Mouse (Mus musculus) cerebellum, adult 2 months (tissue): ENCODE data around the gene Mroh2a. TPM values are rescaled to one million over a fixed set of nuclear protein-coding genes. Genes with fewer than 3 reads are reported as not detected.
"Not testable (repeated sequence)": the region's sequence is repeated elsewhere in the genome, so short reads cannot be mapped to it uniquely, and the experiment has no call there.

Experiments
- DNase-seq, 2 experiments: peaks; one replicate each; pipeline ENCODE4 v3.0.0; 2021
- H3K27ac ChIP-seq: fragments of 200-500 bp; 2 replicates; pipeline ENCODE4 v1.5.1; 2012; ENCODE audit warnings: low read length, control low read depth, inconsistent platforms; ENCODE audit not compliant: insufficient read depth
- H3K27me3 ChIP-seq: fragments of 200-500 bp; 2 replicates; pipeline ENCODE4 v1.6.1; 2012; ENCODE audit warnings: inconsistent platforms, mild to moderate bottlenecking, low read length, moderate library complexity; ENCODE audit not compliant: control insufficient read depth, insufficient read depth
- H3K4me1 ChIP-seq: fragments of 200-500 bp; 2 replicates; pipeline ENCODE4 v1.6.1; 2011; ENCODE audit warnings: low read length; ENCODE audit not compliant: control insufficient read depth, insufficient read depth
- H3K4me3 ChIP-seq: fragments of 200-500 bp; replicated peaks from 2 replicates; pipeline ENCODE3; 2011; ENCODE audit warnings: mild to moderate bottlenecking, low read depth, low read length, control low read depth; ENCODE audit not compliant: insufficient read depth
- CTCF ChIP-seq: fragments of 200-500 bp; IDR thresholded peaks from 2 replicates; pipeline ENCODE4 v1.5.1; 2011; ENCODE audit warnings: low read depth, mild to moderate bottlenecking, control low read depth, low read length, moderate library complexity, borderline replicate concordance; ENCODE audit not compliant: insufficient read depth
- POLR2A ChIP-seq: fragments of 200-500 bp; IDR thresholded peaks from 2 replicates; pipeline ENCODE4 v1.6.1; 2011; ENCODE audit warnings: low read length, control low read depth, borderline replicate concordance; ENCODE audit not compliant: insufficient read depth
- WGBS: fragments of 180-500 bp; shearing (Covaris S2); methylation state at CpG from one replicate; pipeline ENCODE4 v1.1.7; 2018; 5-methylcytosine and 5-hydroxymethylcytosine counted together
- polyA plus RNA-seq: library from polyadenylated mRNA; depleted of rRNA; stranded (reverse); fragments of >200 nt; gene quantifications from 2 replicates; pipeline ENCODE4 v1.2.3, GENCODE M21; 2012

The Mroh2a gene
- polyA plus RNA-seq, 1 experiment: 0.25 TPM

DNA sequence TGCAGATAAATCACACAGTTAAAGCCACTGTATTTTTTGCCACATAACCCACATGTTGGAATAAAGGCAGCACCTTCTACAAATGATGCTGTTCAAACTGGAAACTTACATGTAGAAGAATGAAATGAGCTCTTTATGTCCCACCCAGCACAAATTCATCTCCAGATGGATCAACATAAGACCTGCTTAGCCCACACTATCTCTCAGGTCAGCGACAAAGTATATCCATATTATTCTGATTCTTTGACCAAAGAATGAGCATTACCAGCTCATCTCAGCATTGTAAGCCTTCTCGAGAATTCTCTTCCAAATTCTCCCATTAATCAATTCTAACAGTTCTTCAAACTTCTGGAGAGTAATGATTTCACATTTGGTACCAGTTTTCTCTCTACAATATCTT is 4.6 kb upstream of the Mroh2a start:
- no peak for DNase-seq
- Histone ChIP-seq H3K4me1 (no peaks in the 10 kb centered on the region), H3K27ac (no peak overlapping the region), H3K27me3 (no peaks in the 10 kb centered on the region), H3K4me3 (no peak overlapping the region)
- TF ChIP-seq POLR2A: no peak
- 41% methylated on average over 2 of the region's 2 CpGs for WGBS

DNA sequence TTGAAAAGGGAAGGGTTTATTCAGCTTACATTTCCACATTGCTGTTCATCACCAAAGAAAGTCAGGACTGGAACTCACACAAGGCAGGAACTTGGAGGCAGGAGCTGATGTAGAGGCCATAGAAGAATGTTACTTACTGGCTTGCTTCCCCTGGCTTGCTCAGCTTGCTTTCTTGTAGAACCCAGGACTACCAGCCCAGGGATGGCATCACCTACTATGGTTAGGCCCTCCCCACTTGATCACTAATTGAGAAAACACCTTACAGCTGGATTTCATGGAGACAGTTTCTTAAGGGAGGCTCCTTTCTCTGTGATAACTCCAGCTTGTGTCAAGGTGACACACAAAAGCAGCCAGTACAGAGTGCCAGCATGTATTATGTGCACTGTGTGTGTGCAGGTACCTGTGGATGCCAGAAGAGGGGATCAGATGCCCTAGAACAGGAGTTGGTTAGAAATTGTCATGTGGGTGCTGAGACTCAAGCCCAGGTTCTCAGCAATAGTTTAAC is 3.7 kb upstream of the Mroh2a start:
- not testable (repeated sequence) for H3K27me3 ChIP-seq, H3K4me3 ChIP-seq, H3K27ac ChIP-seq, H3K4me1 ChIP-seq, DNase-seq

DNA sequence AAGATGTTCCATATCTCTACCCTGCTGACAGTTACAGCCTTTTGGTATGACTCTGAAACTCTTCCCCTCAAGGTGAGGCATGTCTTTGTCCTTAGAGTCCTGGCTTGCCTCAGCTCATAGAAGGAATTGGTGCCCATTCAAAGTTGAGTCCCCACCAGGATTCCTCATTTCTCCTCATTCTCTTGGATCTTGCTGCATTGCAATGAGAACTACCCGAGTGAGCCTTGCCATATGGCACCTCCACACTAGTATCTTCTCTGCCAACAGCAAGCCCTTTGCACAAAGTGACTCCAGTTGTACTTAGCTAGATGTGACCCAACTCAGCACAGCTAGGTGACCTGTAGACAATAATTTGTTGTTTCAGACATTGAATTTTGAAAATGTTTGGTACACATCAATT is 3.2 kb upstream of the Mroh2a start:
- Histone ChIP-seq H3K27ac (no peak overlapping the region), H3K27me3 (no peaks in the 10 kb centered on the region), H3K4me3 (no peak overlapping the region), H3K4me1 (no peaks in the 10 kb centered on the region)
- TF ChIP-seq POLR2A (no peak), CTCF (no peak)
- WGBS: 25% methylated on average over 1 of the region's 1 CpGs
- DNase-seq: no peak

DNA sequence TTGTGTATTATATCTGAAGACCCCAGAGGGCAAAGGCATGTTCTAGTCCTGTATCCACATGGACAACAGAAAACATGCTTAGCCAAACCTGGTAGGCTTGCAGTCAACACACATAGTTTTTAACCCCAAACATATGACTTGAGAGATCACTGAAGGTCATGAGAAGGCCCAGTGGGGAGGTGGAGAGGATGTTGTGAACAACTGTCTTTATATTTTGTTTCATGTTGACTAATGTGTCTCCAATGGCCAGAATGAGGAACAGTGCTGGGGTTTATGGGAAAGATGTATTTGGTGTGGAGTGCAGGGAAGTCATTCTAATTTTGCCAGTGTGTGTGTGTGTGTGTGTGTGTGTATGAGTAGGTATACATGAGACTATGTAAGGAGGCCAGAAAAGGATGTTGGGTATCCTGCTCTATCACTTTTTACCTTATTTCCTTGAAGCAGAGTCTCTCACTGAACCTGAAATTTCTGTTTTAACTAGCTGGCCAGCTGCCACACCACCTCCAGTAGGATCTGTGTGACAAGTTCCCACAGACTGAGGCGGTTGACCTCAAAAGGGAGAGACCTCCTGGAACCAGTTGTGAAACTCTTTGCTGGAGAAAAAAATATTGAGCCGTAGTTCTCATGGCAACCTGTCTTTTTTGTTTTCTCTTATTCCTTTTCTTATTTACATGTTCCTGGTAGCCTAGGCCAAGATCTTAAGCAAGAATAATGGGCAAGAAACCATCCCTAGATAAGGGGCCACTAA is 2.6 kb upstream of the Mroh2a start:
- DNase-seq: no peak

DNA sequence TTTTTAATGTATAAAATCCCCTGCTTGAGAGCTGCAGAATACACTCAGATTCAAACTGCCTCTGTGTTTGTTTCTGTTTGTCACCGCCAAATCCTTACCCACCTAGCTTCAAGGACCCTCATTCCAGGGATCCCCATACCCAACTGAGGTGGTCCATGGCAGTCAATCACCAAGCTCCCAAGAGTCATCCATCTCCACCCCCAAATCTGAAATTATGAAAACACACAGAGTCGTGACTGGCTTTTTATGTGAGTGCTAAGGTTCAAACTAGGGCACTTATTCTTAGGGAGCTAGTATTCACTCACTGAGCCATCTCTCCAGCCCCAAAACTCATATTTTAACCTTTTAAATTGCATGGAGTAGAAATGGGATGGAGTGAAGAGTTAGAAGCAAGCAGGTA is 1.5 kb upstream of the Mroh2a start:
- not testable (repeated sequence) for H3K4me3 ChIP-seq, H3K27ac ChIP-seq, H3K4me1 ChIP-seq, H3K27me3 ChIP-seq, DNase-seq
- 34% methylated on average over 2 of the region's 2 CpGs for WGBS

More for the DNA sequence above, 2.6 kb upstream of the Mroh2a start:
- Histone ChIP-seq H3K4me3 (no peak overlapping the region), H3K4me1 (no peaks in the 10 kb centered on the region), H3K27me3 (no peaks in the 10 kb centered on the region), H3K27ac (no peak overlapping the region)
- TF ChIP-seq CTCF: no peak
- no peak for TF ChIP-seq POLR2A
- 61% methylated on average over 2 of the region's 2 CpGs for WGBS

DNA sequence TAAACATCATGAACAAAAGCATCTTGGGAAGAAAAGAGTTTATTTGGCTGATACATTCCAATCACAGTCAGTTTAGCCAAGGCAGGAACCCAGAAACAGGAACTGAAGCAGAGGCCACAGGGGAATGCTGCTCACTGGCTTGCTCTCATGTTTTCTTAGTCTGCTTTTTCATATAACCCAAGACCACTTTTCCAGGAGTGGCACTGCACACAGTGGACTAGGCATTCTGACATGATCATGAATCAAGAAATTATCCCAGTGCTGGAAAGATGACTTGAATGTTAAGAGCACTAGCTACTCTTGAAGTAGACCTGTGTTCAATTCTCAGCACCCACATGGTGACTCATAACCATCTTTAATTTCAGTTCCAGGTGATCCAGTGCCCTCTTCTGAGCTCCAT is 1.0 kb upstream of the Mroh2a start:
- H3K4me3 ChIP-seq: no peak overlapping the region
- TF ChIP-seq CTCF: no peak
- TF ChIP-seq POLR2A: no peak
- DNase-seq: no peak
- H3K27me3 ChIP-seq: no peaks in the 10 kb centered on the region
- no peak overlapping the region for H3K27ac ChIP-seq
- no peaks in the 10 kb centered on the region for H3K4me1 ChIP-seq

DNA sequence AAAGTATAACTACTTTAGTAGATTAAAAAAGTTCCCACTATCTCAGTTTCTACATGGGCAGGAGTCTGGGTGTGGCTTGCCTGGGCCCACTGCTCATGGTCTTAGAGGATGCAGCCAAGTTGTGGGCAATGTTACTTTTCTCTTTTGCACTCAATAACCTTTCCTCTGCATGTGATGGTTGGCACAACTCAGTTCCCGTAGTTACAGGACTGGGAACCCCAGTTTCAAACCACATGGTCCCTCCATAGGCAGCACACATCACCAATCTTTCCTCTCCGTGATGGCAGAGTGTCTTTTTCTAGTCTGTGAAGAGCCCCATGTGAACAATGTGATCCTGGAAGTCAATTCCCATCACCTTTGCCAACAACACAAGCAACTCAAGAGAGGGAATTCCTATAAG is 696 bp downstream of the Mroh2a start:
- Histone ChIP-seq H3K4me1 (no peaks in the 10 kb centered on the region), H3K27me3 (no peaks in the 10 kb centered on the region), H3K27ac (no peak overlapping the region), H3K4me3 (no peak overlapping the region)
- no peak for DNase-seq
- no peak for TF ChIP-seq CTCF
- TF ChIP-seq POLR2A: no peak
- 47% methylated on average over 2 of the region's 2 CpGs for WGBS

DNA sequence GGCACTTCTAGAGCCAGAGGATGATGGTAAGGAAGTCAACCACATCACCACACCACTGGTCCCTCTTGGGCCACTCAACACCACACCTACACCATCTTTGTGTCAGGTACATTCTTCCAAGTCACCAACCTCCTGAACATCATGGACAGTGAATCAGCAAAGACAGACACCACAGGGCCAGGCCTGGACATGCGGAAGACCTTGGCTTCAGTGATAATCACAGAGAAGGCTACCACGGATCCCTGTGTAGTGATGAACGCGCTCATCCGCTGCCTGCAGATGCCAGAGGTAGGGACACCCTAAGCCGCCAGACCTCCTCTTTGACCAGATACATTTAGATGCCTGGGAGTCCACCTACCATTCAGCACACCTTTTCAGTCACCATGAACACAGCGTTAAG is 1.3 kb downstream of the Mroh2a start:
- no peak for DNase-seq

DNA sequence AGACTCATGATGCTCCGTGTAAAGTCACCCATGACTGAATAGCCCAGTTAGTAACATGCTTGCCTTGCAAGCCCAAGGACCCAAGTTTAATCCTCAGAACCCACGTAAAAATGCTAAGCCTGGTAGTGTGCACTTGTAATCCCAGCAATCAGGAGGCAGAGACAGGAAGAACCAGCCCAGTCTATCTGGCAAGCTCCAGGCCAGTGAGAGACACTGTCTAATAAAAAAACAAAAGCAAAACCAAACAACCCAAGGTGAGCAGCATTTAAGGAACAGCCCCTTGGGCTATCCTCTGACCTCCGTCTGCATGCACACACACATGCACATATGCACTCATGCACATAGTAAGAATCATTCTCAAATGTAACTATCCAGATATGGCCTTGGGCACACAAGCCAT is 2.8 kb downstream of the Mroh2a start:
- 73% methylated on average over 3 of the region's 3 CpGs for WGBS
- TF ChIP-seq CTCF: no peak
- no peak for TF ChIP-seq POLR2A
- Histone ChIP-seq H3K27me3 (no peaks in the 10 kb centered on the region), H3K27ac (no peak overlapping the region), H3K4me1 (no peaks in the 10 kb centered on the region), H3K4me3 (no peak overlapping the region)
- DNase-seq: no peak

More for the DNA sequence above, 1.3 kb downstream of the Mroh2a start:
- Histone ChIP-seq H3K27me3 (no peaks in the 10 kb centered on the region), H3K4me1 (no peaks in the 10 kb centered on the region), H3K27ac (no peak overlapping the region), H3K4me3 (no peak overlapping the region)
- TF ChIP-seq POLR2A (no peak), CTCF (no peak)
- WGBS: 69% methylated on average over 7 of the region's 7 CpGs
